Mouse (Mus musculus) erythroblast, adult 5-6 weeks (primary cell): ENCODE measurements around the gene Clstn1. TPM values are rescaled to one million over a fixed set of nuclear protein-coding genes. Genes with fewer than 3 reads are reported as not detected.

Experiments
- ATAC-seq: replicated peaks from 2 replicates; pipeline ENCODE4 v1.8.0; 2016; ENCODE audit warnings: moderate number of reproducible peaks, mild to moderate bottlenecking, moderate TSS enrichment, inconsistent platforms; ENCODE audit not compliant: poor library complexity, low FRiP score, severe bottlenecking
- total RNA-seq, 2 experiments: library from RNA; stranded (forward) in 1 of 2; stranded (reverse) in 1 of 2; fragments of 150-400 nt in 1 of 2; fragments of 200-764, 138-1000 nt in 1 of 2; gene quantifications; 2 replicates each; pipeline versions ENCODE4 v1.2.3 to v1.2.4; 2015 to 2017; ENCODE audit warnings: low replicate concordance in 2 of 2

Gene Clstn1
- total RNA-seq, 2 experiments from 2014 or later, result 0.58 to 2.4 TPM

DNA sequence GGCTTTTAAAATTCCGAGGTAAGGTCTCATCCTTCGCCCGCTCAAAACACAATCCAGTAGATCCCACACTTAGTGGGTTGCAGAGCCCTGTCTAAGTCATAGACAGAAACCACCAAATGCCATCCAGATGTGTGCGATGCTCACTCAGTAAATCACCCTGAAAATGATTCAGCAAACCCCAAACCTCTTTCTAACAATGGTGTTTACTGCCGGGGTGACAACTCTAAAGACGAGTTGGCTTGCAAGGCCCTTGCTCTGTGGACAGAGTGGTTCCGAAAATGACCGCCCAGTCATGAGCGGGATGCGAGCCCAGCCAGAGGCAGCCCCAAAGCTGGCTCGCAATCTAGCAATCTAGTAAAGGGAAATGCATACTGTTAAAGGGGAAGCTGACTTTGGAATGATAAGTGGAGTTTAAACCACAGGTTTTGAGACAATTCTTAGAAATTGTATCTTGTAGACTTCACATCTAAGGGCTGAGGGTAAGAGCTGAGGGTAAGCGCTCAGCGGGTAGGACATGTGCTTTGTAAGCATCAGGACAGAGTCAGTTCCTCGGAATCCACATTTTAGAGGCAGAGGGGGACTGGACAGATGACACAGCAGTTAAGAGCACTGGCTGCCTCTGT lies 75.8 kb downstream of the Clstn1 start:
- no peak for ATAC-seq

DNA sequence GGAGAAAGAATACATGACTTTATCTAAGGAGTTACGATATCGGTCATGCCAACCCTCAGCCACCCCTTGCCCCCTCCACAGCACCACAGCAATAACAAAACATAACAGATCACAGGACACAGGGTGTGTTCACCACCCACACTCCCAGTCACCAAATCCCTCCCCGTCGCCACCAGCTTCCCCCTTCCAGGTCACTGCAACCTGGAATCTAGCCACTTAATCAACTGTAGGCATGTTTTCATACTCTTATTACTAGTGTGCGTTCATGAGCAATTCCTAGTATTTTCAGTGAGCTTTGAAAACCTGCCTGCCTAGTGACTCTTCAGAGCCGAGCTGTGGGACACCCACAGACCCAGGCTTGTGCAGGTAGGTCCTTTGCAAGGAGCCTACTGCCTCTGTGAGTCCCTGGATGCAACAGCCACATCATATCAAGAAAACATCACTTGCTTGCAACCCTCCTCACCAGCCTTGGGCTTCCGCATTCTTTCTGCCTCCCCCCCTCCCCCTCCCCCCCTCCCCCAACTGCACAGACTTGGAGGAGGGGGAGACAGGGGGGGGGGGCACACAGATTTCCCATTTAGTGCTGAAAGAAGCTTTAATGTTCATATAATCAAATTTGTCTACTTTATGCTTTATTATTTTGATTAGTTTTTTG lies 77.7 kb downstream of the Clstn1 start:
- no peak for ATAC-seq

DNA sequence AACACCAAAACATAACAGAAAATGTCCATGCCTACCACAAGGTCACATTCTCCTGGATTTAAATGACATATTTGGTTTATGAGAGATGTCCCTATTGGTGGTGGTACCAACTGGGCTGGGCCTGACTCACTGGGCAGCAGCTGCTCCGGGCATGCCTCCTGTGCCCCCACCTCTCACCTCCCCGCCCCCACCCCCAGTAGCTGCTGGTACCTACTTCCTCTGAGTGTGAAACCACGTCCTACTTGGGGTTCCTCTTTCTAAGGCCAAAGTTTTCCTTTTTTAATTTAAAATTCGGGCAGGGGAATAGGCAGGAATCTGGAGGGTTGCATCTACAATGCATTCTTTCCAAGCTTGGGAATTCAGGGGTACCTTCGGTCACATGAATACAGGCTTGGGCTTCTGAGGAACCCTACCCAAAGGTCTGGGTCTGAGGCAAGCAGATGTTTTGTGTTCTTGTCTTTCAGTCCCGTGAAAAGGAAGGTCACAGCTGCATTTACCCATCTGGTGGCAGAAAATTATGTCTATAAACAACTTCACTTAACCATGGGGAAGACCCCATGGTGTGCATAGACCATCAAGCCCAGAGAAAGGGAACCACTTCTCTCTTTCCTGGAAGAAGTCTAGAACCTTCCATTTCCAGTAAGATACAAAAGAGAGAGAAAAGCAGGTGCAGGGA lies 78.9 kb downstream of the Clstn1 start:
- no peak for ATAC-seq

DNA sequence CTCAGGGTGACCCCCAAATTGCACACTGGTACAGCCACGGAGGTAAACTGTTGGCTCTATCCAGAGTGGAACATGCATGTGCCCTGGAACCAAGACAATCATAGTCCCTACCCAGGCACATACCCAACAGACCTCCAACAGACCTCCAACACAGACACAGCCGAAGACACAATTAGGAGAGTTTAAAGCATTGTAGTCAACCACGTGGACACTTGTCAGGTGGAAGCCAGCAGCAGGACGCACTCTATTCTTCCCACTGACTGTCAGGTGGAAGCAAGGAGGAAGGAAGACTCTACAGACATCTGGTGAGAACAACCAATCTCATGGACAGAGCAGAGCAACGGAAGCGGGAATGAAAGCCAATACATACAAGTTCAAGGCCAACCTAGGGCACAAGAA lies 79.4 kb downstream of the Clstn1 start:
- ATAC-seq, result no peak

DNA sequence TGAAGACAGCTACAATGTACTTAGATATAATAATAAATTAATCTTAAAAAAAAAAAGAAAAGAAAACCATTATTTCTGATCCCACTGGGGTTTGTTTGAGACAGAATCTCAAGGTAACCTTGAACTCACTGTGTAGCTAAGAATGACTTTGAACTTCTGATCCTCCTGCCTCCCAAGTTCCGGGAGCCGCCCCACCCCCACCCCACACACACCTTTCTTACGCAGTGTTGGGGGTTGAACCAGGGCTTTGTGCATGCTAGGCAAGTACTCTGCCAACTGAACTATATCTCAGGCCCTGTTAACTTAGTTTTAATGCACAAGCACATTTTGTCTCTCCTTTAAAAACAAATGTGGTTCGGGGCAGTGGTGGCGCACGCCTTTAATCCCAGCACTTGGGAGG lies 84.9 kb downstream of the Clstn1 start:
- ATAC-seq, result no peak

DNA sequence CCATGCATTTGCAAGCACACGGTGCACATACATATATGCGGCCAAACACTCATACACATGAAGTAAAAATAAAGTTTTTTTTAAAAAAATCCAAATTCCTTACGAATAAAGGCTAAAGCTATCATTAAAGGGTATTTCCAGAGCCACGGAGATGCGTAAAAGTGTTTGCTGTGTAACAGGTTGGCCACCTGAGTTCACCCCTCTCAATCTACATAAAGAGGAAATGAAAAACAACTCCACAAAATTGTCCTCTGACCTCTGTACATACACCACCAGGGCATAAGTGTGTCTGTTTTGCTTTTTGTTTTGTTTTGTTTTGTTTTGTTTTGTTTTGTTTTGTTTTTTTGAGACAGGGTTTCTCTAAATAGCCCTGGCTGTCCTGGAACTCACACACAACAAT lies 86.5 kb downstream of the Clstn1 start:
- no peak for ATAC-seq

DNA sequence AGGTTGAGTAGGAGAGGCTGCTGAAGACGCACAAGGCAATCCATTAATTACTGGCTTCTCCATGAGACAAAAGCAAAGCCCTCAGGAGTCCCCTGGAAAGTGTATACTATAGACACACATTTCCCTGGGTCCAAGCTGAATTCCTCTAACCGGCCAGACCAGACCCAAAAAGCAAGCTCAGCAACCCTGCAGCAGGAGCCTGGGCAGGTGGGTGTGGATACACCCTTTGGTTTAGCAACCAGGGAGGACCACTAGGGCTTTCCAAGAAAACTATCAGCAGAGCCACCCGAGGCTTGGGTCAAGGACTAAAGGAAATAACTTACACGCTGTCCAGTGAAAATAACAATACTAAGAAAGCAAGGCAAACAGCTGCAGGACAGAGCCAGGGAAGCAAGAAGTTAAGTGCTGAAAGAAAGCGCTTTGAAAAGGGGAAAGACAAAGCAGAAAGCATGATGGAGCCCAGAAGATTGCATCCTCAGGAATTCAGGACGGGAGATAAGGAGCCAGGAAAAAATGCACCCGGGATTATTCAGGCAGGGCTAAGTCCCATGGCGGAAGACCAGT lies 88.6 kb downstream of the Clstn1 start:
- ATAC-seq, result no peak

DNA sequence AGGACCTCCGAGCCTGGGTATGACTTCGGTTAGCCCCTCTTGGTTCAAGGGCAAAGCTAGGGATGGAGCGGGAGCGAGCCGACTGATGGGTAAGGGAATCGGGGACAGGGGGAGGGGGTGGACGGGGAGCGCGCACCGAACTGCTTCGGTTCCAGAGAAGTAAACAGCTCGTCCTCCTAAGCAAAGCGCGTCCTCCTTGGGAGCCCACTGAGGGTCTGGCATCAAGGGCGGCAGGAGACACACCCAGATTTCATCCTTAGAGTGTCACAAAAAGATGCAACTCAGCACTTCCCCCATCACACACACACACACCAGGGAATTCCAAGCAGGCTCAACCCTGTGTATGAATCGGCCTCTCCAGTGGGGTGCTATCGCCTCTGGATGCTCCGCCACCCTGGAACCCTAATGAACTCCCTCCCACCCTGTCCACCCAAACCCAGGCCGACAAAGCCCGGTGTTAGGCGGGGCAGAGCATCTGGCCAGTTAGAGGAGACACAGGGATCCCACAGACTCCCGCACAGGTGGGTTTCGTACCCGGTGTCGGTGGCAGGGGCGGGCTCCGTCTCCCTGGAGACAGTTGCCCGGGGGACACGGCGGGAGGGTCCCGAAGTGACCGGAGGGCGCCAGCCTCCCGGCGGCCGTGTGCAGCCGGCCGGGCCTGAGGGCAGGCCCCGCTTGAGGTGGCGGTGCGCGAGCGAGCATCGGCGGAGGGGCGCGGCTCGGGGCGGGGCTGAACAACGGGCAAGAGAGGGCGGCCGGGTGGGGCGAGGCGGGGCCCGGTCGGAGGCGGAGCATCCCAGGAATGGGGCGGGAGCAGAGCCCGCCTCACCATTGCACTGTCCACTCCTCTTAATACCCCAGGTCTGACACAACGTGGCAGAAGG lies 89.4 kb downstream of the Clstn1 start:
- peak; percentile 85 for ATAC-seq

DNA sequence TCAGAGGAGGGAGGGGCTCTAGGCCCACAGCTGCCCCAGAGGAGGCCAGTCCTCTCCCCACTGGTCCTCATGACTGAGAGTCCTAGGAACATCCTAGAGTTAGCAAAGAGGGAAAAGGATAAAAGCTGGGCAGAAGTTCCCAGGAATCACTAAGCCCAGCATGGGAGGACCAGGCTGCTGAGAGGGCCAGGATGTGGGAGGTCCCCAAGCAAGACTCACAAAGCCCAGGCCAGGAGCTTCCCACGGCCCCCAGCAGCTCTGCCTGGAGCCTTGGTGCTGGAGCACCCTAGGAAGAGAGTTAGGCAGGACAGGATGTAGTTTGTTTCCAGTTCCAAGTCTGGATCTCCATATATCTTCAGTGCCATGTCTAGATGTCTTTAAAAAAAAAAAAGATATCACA lies 91.7 kb downstream of the Clstn1 start:
- ATAC-seq, result no peak

DNA sequence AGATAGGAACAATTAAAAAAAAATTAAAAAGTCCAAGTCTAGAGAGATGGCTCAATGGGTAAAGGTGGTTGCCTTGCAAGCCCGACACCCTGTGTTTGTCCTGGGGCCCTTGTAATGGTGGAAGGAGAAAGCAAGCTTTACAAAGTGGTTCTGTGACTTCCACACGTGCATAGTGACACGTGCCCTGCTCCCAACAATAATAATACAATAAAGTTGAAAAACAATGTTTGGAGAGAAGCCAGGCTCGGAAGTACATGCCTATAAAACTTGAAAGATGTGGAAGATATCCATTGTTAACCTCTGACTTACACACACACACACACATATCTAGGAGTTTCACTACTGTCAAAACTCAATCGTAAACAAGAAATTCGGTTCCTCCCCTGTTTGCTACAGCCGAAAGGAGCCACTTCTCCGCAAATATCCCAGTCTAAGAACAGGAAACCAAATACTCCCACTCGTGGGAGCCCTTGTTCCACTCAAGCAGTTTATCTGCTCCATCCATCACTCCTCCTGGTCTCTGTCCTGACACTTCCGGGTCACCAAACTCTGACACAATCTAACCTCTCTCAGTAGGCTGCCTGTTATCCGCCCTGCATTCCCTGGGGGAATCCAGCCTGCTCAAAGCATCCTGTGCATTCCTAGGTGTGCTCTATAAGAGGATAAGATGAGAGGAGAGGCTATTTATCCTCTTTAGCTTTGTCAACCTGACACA lies 92.9 kb downstream of the Clstn1 start:
- no peak for ATAC-seq

DNA sequence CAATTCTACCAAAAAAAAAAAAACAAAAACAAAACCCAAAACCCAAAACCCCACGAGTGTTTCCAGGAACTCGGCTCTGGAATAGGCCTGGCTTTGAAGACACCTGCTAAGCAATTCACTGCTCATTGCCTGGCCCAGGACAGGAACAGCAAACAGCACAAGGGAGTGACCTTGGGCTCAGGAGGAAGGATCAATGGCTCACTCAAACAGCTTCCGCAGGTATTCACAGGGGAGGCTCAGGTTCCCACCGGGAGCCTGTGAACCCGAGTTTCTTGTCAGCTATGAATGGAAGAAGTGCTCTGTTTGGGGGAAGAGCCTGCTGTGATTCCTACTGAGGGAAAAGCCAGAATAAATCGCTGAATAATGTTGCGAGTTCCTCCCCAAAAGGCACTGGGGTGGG lies 97.6 kb downstream of the Clstn1 start:
- ATAC-seq, result no peak

DNA sequence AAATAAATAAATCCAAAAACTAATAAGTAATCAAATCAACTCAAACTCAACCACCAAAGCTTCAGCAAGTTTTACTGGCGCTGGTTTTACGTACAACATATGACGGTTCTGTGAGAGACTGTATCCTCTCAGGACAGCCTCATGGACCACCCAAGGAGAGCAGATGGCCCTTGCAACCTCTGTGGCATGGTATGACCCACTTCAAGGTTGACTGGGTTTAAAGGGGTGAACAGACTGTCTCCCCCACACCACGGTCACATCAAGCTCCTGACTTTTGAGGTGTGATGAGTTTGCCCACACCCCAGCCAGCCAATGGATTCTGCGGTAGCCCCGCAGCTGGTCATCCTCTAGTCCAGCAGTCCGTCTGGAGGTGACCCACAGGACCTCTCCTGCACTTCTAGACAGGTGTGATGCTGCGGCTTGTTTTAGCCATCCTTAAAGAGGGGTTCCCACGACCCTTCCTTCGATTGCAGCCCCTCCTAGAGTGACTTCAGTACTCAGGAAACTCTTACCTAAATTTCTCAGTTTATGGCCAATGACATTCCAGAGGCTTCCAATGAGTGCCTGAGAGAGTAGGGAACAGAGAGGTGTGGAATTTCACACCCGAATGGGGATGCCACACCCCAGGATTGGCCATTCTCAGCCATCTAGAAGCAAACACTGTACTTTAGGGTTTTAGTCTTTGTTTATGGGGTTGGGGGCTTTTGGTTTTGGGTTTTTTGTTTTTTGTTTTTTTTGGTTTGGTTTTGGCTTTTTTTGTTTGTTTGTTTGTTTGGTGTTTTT lies 98.8 kb downstream of the Clstn1 start:
- no peak for ATAC-seq

DNA sequence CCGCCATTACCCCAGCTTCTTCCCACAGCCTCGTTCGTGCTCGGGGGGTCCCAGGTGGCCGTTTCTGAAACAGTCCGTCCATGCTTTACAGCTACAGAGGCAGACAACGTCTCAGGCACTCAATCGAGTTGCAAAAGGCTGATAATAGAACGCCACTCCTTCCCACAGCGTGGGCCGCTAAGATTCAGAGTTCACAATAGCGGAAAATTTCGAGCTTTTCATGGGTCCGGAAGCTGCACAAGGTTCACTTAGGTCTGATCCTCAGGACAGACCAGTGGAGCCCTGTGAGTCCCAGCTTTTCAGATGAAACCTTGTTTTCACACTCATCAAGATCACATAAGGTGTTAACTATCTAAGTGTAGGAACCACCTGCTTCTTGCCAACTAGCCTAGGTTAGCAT lies 102.6 kb downstream of the Clstn1 start:
- ATAC-seq, result no peak

DNA sequence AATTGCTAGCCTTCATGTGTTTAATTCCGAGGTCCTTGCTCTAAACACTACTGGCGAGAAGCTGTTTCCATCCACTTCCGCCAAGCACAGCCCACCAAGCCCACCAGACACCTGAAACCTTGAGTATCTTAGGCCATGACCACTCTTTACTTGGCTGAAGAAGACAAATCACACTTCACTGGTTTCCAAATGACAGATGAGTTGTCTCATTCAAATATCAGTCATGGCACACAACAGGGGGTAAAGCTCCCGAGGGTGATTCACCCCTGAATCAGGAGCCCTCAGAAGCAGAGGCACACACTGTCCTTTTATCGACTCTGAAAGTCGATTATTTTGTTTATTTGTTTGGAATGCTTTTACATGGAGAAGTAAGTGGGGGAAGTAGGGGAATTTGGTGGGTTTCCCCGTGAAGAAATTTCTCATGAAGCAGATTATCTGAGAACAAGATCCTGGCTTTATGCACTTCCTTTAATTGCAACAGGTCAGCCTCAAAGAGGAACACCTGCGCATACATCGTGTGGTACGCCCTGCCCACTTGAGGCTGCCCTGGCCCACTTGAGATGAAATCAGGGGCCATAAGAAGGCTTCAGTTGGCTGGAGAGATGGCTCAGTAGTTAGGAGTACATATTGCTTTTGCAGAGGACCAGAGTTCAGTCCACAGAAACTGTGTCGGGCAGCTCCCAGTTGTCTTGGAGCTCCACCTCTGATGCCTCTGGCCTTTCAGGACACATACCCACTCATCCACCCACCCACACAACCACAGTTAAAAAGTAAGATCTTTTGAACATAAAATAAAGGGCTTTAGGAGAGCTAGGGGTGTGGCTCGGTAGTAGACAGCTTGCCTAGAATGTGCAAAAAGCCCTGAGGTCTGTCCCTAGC lies 103.8 kb downstream of the Clstn1 start:
- ATAC-seq, result no peak

DNA sequence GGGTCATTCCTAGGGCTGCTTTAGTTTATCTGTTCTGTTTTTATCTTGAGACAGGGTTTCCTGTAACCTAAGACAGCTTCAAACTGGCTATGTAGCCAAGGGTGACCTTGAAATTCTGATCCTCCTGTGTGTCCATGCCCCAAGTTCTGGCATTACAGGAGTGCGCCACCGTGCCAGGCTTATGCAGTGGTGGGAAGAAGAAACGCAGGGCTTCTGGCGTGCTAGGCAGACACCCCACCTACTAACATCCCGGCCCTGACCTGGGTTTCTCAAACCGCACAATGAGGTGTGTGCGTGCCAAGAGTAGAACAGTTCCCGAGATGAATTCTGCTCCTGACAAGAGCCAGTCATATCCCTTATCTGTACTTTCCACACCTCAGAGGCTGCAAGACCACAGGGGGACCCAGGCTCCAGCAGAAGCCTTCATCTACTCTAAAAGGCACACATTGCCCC lies 104.6 kb downstream of the Clstn1 start:
- no peak for ATAC-seq

DNA sequence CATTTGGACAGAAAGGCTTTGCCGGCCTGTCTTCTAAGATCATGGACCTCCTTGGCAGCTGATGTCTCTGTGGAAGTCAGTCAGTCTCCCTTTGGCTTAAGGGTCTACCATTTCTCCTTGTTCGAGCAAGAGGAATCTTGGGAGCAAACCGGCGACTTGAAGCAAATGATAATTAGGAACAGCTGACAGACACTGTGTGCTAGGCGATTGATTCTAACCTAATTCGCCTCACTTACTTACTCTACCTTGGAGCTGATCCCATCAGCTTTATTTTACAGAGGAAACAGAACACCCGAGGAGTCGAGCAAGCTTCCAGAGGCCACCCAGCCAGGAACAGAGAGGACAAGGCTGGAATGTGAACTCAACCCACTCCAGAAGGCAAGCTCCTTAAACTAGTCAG lies 105.1 kb downstream of the Clstn1 start:
- ATAC-seq, result no peak

DNA sequence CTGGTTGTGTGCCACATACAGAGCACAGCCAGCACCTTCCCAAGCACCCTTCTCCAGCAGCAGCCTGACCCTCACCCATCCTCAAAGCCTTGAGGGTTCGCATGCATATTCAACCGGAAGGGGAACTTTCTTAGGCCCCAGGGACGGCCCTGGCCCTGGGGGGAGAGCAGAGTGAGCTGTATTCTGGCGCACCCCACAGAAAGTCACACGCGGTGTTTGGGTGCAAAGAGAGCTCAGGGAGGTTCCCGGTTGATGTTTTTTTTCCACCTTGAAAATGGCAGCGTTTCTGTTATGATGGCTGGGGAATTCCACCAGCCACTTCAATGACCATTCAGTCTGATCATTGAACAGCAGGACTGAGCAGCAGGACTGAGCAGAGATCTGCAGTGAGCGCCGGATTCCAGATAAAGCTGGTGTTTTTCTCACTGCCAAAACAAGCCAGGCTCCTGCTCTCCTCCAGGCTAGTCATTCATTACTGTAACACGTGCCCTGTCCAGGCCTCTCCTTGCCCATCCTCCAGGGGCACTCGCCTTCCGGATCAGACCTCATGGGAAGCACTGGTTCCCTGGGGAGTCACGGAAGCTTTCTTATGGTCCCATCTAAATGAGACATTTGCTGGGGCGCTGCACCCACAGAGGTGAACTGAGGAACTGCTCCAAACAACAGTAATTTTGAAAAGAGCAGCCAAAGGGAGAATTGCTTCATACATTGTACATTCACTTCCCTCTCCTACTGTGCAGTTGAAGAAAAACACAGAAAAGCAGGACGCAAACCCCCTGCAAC lies 110.1 kb downstream of the Clstn1 start:
- no peak for ATAC-seq
